Mouse (Mus musculus): ENCODE measurements around the gene Wdfy4. TPM values are rescaled to one million over a fixed set of nuclear protein-coding genes. Genes with fewer than 3 reads are reported as not detected.

Gene Wdfy4
- polyA plus RNA-seq, 1 experiment from 2014 or later: 0.45 TPM

GRCm38 (mm10) chr14:33045217-33045616, 140.1 kb downstream of the Wdfy4 start:
- Histone ChIP-seq H3K27me3 (ENCODE audit: control insufficient read depth, insufficient read depth, low read depth, low read length) (no peaks in the 10 kb centered on the region), H3K4me3 (ENCODE audit: low read depth, low read length) (no peak overlapping the region)

DNA sequence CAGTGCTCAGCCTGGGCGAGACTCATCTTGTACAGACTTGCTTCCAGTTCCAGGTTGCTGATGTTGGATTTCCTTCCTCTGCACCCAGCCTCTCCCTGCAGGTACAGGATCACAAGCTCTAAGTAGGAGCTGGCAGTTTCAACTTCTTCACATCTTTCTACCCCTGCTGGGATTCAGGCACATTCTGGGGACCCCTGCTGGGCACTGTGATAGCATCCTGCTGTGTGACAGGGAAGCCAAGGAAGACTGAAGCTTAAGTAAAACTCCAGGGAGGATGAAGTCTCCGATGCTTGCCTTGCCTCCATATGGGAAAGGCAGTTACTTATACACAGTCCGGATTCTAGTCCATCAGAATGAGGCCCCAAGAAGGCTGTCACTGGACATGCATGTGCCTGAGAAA, 148.5 kb downstream of the Wdfy4 start:
- 43% methylated on average over 3 of the region's 3 CpGs for WGBS
- Histone ChIP-seq H3K4me2 (ENCODE audit: low read length) (no peak overlapping the region), H3K9me3 (replicated peaks; ENCODE audit: control insufficient read depth, low read length, poor library complexity, severe bottlenecking) (no peaks in the 10 kb centered on the region), H3K27ac (ENCODE audit: low read length) (no peak overlapping the region), H3K36me3 (ENCODE audit: control insufficient read depth, insufficient read depth, low read length) (no peaks in the 10 kb centered on the region), H3K9ac (ENCODE audit: low read depth, low read length) (no peak overlapping the region), H3K27me3 (ENCODE audit: control insufficient read depth, insufficient read depth, low read depth, low read length) (no peaks in the 10 kb centered on the region), H3K4me3 (ENCODE audit: low read depth, low read length) (no peak overlapping the region), H3K4me1 (ENCODE audit: control insufficient read depth, insufficient read depth, low read length) (peaks cover 2% of the 10 kb centered on the region; the same call in 1 of the 2 replicates)
- ATAC-seq: no peak

More at GRCm38 (mm10) chr14:33045217-33045616, 140.1 kb downstream of the Wdfy4 start:
- H3K9ac ChIP-seq (ENCODE audit: low read depth, low read length): no peak overlapping the region
- no peak for ATAC-seq
- H3K4me1 ChIP-seq (ENCODE audit: control insufficient read depth, insufficient read depth, low read length): no peaks in the 10 kb centered on the region
- 95% methylated on average over 3 of the region's 3 CpGs for WGBS
- H3K36me3 ChIP-seq (ENCODE audit: control insufficient read depth, insufficient read depth, low read length): no peaks in the 10 kb centered on the region
- H3K4me2 ChIP-seq (ENCODE audit: low read length): no peak overlapping the region
- no peak overlapping the region for H3K27ac ChIP-seq (ENCODE audit: low read length)
- H3K9me3 ChIP-seq (replicated peaks; ENCODE audit: control insufficient read depth, low read length, poor library complexity, severe bottlenecking): no peaks in the 10 kb centered on the region

DNA sequence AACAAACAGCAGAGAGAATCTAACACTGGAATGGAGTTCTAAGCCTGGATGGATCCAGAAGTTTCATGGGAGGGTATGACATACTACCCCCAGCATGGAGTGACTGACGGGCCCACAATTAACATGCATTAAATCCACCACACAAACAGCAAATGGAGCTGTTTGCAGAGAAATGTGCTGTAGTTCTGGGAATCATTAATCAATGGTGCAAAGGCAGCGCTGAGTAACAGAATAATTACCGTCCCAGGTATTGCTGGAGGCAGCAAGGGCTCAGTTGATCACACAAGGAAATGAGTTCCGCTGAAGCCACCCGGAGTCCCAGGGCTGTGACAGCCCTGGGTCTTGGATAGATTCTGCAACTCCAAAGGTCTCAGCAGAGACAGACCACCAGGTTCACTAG, 149.9 kb downstream of the Wdfy4 start:
- Histone ChIP-seq H3K9me3 (replicated peaks; ENCODE audit: control insufficient read depth, low read length, poor library complexity, severe bottlenecking) (no peaks in the 10 kb centered on the region), H3K4me3 (ENCODE audit: low read depth, low read length) (no peak overlapping the region), H3K36me3 (ENCODE audit: control insufficient read depth, insufficient read depth, low read length) (no peaks in the 10 kb centered on the region), H3K4me2 (ENCODE audit: low read length) (no peak overlapping the region), H3K27ac (ENCODE audit: low read length) (no peak overlapping the region), H3K4me1 (ENCODE audit: control insufficient read depth, insufficient read depth, low read length) (peaks cover 2% of the 10 kb centered on the region; the same call in 1 of the 2 replicates), H3K27me3 (ENCODE audit: control insufficient read depth, insufficient read depth, low read depth, low read length) (no peaks in the 10 kb centered on the region), H3K9ac (ENCODE audit: low read depth, low read length) (no peak overlapping the region)
- 63% methylated on average over 5 of the region's 5 CpGs for WGBS
- no peak for ATAC-seq

DNA sequence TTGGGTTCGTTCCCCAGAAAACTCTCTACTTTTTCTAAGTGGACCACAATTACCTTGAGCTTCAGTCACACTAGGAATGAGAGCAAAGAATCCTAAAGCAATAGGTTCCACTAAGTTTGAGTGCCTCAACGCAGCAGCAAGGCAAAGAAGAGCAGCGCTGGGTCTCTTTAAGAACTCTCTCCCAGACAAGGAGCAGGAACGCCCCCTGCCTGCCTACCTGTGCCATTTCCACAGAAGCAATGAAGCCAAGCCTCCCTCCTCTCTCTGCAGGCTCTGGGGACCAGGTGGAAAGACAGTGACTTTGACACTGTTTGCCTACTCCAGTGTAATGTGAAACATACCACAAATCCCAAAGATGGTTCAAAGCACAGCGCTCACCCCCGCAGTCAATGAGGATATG, 151.9 kb downstream of the Wdfy4 start:
- Histone ChIP-seq H3K4me3 (ENCODE audit: low read depth, low read length) (no peak overlapping the region), H3K9me3 (replicated peaks; ENCODE audit: control insufficient read depth, low read length, poor library complexity, severe bottlenecking) (no peaks in the 10 kb centered on the region), H3K27ac (ENCODE audit: low read length) (no peak overlapping the region), H3K4me1 (ENCODE audit: control insufficient read depth, insufficient read depth, low read length) (peaks cover 2% of the 10 kb centered on the region; the same call in 1 of the 2 replicates), H3K36me3 (ENCODE audit: control insufficient read depth, insufficient read depth, low read length) (no peaks in the 10 kb centered on the region), H3K4me2 (ENCODE audit: low read length) (no peak overlapping the region), H3K27me3 (ENCODE audit: control insufficient read depth, insufficient read depth, low read depth, low read length) (no peaks in the 10 kb centered on the region), H3K9ac (ENCODE audit: low read depth, low read length) (no peak overlapping the region)
- WGBS: 37% methylated on average over 6 of the region's 6 CpGs
- ATAC-seq: no peak

DNA sequence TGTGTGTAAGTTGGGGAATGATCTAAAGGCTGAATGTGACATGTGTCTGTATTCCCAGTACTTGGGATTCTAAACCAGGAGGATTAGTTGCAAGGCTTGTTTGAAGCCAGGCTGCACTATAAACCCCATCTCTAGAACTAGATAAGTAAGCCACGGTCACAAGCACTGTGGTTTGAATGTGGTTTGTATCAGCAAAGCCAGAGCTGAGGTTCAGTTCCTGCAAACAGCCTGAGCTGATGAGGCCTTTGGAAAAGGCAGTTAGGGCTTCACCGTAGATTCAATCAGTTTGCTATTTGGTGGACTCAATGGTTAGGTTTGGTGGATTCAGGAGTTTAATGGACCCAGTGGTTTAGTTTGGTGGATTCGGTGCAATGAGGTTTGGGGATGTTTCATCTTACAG, 154.5 kb downstream of the Wdfy4 start:
- no peaks in the 10 kb centered on the region for H3K9me3 ChIP-seq (replicated peaks; ENCODE audit: control insufficient read depth, low read length, poor library complexity, severe bottlenecking)
- no peak overlapping the region for H3K9ac ChIP-seq (ENCODE audit: low read depth, low read length)
- H3K4me2 ChIP-seq (ENCODE audit: low read length): no peak overlapping the region
- WGBS: 79% methylated on average over 3 of the region's 3 CpGs
- no peak overlapping the region for H3K4me3 ChIP-seq (ENCODE audit: low read depth, low read length)
- H3K27ac ChIP-seq (ENCODE audit: low read length): no peak overlapping the region
- ATAC-seq: no peak
- H3K36me3 ChIP-seq (ENCODE audit: control insufficient read depth, insufficient read depth, low read length): no peaks in the 10 kb centered on the region
- H3K27me3 ChIP-seq (ENCODE audit: control insufficient read depth, insufficient read depth, low read depth, low read length): no peaks in the 10 kb centered on the region
- peaks cover 2% of the 10 kb centered on the region; the same call in 1 of the 2 replicates for H3K4me1 ChIP-seq (ENCODE audit: control insufficient read depth, insufficient read depth, low read length)

DNA sequence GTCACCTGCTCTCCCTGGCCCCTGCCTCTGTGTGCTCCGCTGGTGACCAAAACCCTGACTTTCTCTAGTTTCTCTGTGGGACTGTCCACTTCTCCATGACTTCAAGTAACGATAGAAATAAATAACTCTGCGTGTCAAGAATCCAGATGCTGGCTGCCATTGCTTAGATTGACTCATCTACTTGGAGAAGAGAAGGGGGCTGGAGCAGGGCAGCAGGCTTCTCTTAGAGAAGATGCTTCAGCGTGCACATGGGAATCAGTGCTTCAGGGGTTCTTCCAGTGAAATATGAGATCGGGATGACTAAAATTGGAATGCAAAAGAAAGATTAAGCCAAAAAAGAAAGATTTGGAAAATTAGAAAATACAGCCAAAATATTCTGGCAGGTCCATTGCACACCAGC, 165.7 kb downstream of the Wdfy4 start:
- no peaks in the 10 kb centered on the region for H3K27me3 ChIP-seq (ENCODE audit: control insufficient read depth, insufficient read depth, low read depth, low read length)
- H3K9ac ChIP-seq (ENCODE audit: low read depth, low read length): no peak overlapping the region
- H3K36me3 ChIP-seq (ENCODE audit: control insufficient read depth, insufficient read depth, low read length): no peaks in the 10 kb centered on the region
- 82% methylated on average over 5 of the region's 5 CpGs for WGBS
- no peak overlapping the region for H3K27ac ChIP-seq (ENCODE audit: low read length)
- H3K4me2 ChIP-seq (ENCODE audit: low read length): no peak overlapping the region
- no peaks in the 10 kb centered on the region for H3K9me3 ChIP-seq (replicated peaks; ENCODE audit: control insufficient read depth, low read length, poor library complexity, severe bottlenecking)
- no peak for ATAC-seq
- H3K4me1 ChIP-seq (ENCODE audit: control insufficient read depth, insufficient read depth, low read length): no peaks in the 10 kb centered on the region
- no peak overlapping the region for H3K4me3 ChIP-seq (ENCODE audit: low read depth, low read length)

GRCm38 (mm10) chr14:33019050-33019449, 166.3 kb downstream of the Wdfy4 start:
- Histone ChIP-seq H3K9me3 (replicated peaks; ENCODE audit: control insufficient read depth, low read length, poor library complexity, severe bottlenecking) (no peaks in the 10 kb centered on the region), H3K9ac (ENCODE audit: low read depth, low read length) (no peak overlapping the region), H3K4me3 (ENCODE audit: low read depth, low read length) (no peak overlapping the region), H3K4me1 (ENCODE audit: control insufficient read depth, insufficient read depth, low read length) (no peaks in the 10 kb centered on the region), H3K27me3 (ENCODE audit: control insufficient read depth, insufficient read depth, low read depth, low read length) (no peaks in the 10 kb centered on the region), H3K27ac (ENCODE audit: low read length) (no peak overlapping the region), H3K36me3 (ENCODE audit: control insufficient read depth, insufficient read depth, low read length) (no peaks in the 10 kb centered on the region), H3K4me2 (ENCODE audit: low read length) (no peak overlapping the region)
- ATAC-seq: no peak
- 87% methylated on average over 3 of the region's 3 CpGs for WGBS

- H3K9ac ChIP-seq (ENCODE audit: low read depth, low read length): no peak overlapping the region
- H3K4me3 ChIP-seq (ENCODE audit: low read depth, low read length): no peak overlapping the region
- H3K4me2 ChIP-seq (ENCODE audit: low read length): no peak overlapping the region
- no peak overlapping the region for H3K27ac ChIP-seq (ENCODE audit: low read length)
- 78% methylated on average over 1 of the region's 1 CpGs for WGBS
- no peaks in the 10 kb centered on the region for H3K4me1 ChIP-seq (ENCODE audit: control insufficient read depth, insufficient read depth, low read length)
- no peak for ATAC-seq
- no peaks in the 10 kb centered on the region for H3K36me3 ChIP-seq (ENCODE audit: control insufficient read depth, insufficient read depth, low read length)
- H3K27me3 ChIP-seq (ENCODE audit: control insufficient read depth, insufficient read depth, low read depth, low read length): no peaks in the 10 kb centered on the region
- H3K9me3 ChIP-seq (replicated peaks; ENCODE audit: control insufficient read depth, low read length, poor library complexity, severe bottlenecking): peaks cover 2% of the 10 kb centered on the region; the same call in 1 of the 2 replicates
Measured at GRCm38 (mm10) chr14:33007638-33008037, 177.7 kb downstream of the Wdfy4 start.

GRCm38 (mm10) chr14:33005114-33005513, 180.2 kb downstream of the Wdfy4 start:
- WGBS: 92% methylated on average over 1 of the region's 1 CpGs
- no peaks in the 10 kb centered on the region for H3K27me3 ChIP-seq (ENCODE audit: control insufficient read depth, insufficient read depth, low read depth, low read length)
- H3K4me3 ChIP-seq (ENCODE audit: low read depth, low read length): no peak overlapping the region
- no peak overlapping the region for H3K4me2 ChIP-seq (ENCODE audit: low read length)
- no peak overlapping the region for H3K9ac ChIP-seq (ENCODE audit: low read depth, low read length)
- no peak for ATAC-seq
- peaks cover 5% of the 10 kb centered on the region for H3K4me1 ChIP-seq (ENCODE audit: control insufficient read depth, insufficient read depth, low read length)
- H3K27ac ChIP-seq (ENCODE audit: low read length): no peak overlapping the region
- H3K36me3 ChIP-seq (ENCODE audit: control insufficient read depth, insufficient read depth, low read length): no peaks in the 10 kb centered on the region
- peaks cover 2% of the 10 kb centered on the region; the same call in 1 of the 2 replicates for H3K9me3 ChIP-seq (replicated peaks; ENCODE audit: control insufficient read depth, low read length, poor library complexity, severe bottlenecking)
